Mouse (Mus musculus) stomach, postnatal 0 days (tissue): ENCODE measurements around the gene Alox5.

ENCODE experiments used
- CTCF ChIP-seq: IDR thresholded peaks from 2 replicates; pipeline ENCODE4 v1.5.1; 2016; ENCODE audit warnings: antibody characterized with exemption, low read depth, mild to moderate bottlenecking, moderate library complexity
- EP300 ChIP-seq: optimal IDR thresholded peaks from 2 replicates; pipeline ENCODE3; 2016; ENCODE audit warnings: antibody characterized with exemption

DNA sequence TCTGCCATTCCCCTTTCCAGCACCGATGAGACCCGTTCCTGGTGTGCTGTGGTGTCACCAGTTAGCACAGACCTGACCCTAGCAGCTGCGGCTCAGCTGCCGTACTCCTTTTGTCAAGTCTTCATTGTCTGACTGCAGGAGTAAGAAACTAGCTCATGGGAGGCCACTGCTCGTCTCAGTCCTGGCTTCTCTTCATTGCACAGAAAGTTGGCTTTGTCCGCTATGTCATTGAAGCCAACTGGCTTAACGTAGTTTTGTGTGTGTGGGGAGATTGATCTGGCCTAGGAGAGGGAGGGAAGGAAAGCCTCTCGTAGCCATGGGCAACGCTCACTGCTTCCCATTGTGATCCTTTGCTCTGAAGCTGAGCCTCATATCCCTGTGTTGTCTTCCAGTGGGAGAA, 55.7 kb downstream of the Alox5 start:
- TF ChIP-seq CTCF, result no peak
- no peak for TF ChIP-seq EP300
